Mouse (Mus musculus) heart, postnatal 0 days (tissue): Measurements from ENCODE around the gene Cilp2. TPM values are rescaled to one million over a fixed set of nuclear protein-coding genes. Genes with fewer than 3 reads are reported as not detected.

ENCODE experiments used
- ATAC-seq: fragments of 200-750 bp; cut with Nextera tagmentation; 2 replicates; pipeline ENCODE4 v1.8.0; 2017; ENCODE audit warnings: low read depth, moderate number of reproducible peaks, moderate library complexity; ENCODE audit not compliant: insufficient read depth
- DNase-seq: peaks from one replicate; pipeline ENCODE4 v3.0.0-alpha.2; 2016; ENCODE audit warnings: low spot score
- H3K27ac ChIP-seq: fragments of 300-500 bp; sonication (generic); 2 replicates; pipeline ENCODE4 v1.5.1; 2014; ENCODE audit warnings: low read depth, mild to moderate bottlenecking
- H3K27me3 ChIP-seq: fragments of 300-500 bp; sonication (generic); 2 replicates; pipeline ENCODE4 v1.6.1; 2014; ENCODE audit warnings: low read length, mixed read lengths; ENCODE audit not compliant: control insufficient read depth, insufficient read depth
- H3K36me3 ChIP-seq: fragments of 300-500 bp; sonication (generic); replicated peaks from 2 replicates; pipeline ENCODE4 v1.6.1; 2014; ENCODE audit warnings: low read length, mixed read lengths; ENCODE audit not compliant: control insufficient read depth, insufficient read depth
- H3K4me1 ChIP-seq: fragments of 300-500 bp; sonication (generic); 2 replicates; pipeline ENCODE4 v1.6.1; 2014; ENCODE audit warnings: antibody characterized with exemption; ENCODE audit not compliant: control insufficient read depth, insufficient read depth
- H3K4me2 ChIP-seq: fragments of 300-500 bp; sonication (generic); 2 replicates; pipeline ENCODE4 v1.6.1; 2014; ENCODE audit warnings: low read depth, mild to moderate bottlenecking, low read length, moderate library complexity
- H3K4me3 ChIP-seq: fragments of 300-500 bp; sonication (generic); 2 replicates; pipeline ENCODE4 v1.5.1; 2014; ENCODE audit warnings: low read depth, low read length
- H3K9ac ChIP-seq: fragments of 300-500 bp; sonication (generic); replicated peaks from 2 replicates; pipeline ENCODE4 v1.6.1; 2014; ENCODE audit warnings: low read depth, low read length, mixed read lengths
- H3K9me3 ChIP-seq: fragments of 300-500 bp; sonication (generic); replicated peaks from 2 replicates; pipeline ENCODE4 v1.6.1; 2016; ENCODE audit warnings: low read length; ENCODE audit not compliant: control insufficient read depth
- CTCF ChIP-seq: IDR thresholded peaks from 2 replicates; pipeline ENCODE4 v1.5.1; 2016; ENCODE audit warnings: antibody characterized with exemption, control low read depth, low read depth
- EP300 ChIP-seq: IDR thresholded peaks from 2 replicates; pipeline ENCODE4 v1.6.1; 2016; ENCODE audit warnings: antibody characterized with exemption, low read depth
- WGBS: fragments of 180-500 bp; shearing (Covaris S2); extraction: QIAGEN DNeasy Blood & Tissue Kit; methylation state at CpG from one replicate; pipeline ENCODE4 v1.1.7; 2014; 5-methylcytosine and 5-hydroxymethylcytosine counted together
- polyA plus RNA-seq: library from polyadenylated mRNA; unstranded; fragments of >200 nt; fragmentation: Nextera tagmentation; extraction: Ambion mirVana; gene quantifications from 2 replicates; pipeline ENCODE4 v1.2.1, GENCODE M21; 2015
- total RNA-seq: library from RNA; depleted of rRNA; stranded (reverse); fragments of >200 nt; gene quantifications from 2 replicates; pipeline ENCODE4 v1.2.3, GENCODE M21; 2014; ENCODE audit warnings: low replicate concordance

Gene Cilp2
- total and polyA plus RNA-seq, 2 experiments from 2014 or later, result 0.23 to 0.36 TPM

DNA sequence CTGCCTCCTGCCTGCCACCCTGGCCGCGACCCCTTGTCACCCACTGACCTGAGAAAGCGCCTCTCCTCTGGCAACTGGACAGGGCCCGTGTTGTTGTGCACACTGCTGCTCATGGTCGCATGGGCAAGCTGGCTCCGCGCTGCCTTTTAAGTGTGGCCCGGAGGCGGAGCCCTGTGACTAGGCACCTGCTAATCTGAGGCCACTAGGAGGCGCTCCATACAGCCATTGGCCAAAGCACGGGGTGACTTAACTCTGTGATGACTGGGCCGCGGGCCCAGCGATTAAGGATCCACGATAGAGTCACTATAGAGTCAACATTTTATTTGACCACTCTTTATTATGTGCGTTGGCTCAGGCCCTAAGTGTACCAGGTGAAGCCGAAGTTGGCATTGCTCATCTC lies 6.4 kb upstream of the Cilp2 start:
- peak; percentile 65 for DNase-seq
- Histone ChIP-seq H3K9me3 (no peaks in the 10 kb centered on the region), H3K27ac (no peak overlapping the region), H3K4me3 (no peak overlapping the region), H3K9ac (no peak overlapping the region), H3K36me3 (peaks cover 21% of the 10 kb centered on the region), H3K4me2 (no peak overlapping the region), H3K27me3 (peaks cover 14% of the 10 kb centered on the region), H3K4me1 (peaks cover 24% of the 10 kb centered on the region)
- ATAC-seq, result peak; percentile 54
- WGBS, result 53% methylated on average over 17 of the region's 17 CpGs
- TF ChIP-seq CTCF, result peak; percentile 51
- TF ChIP-seq EP300, result no peak

DNA sequence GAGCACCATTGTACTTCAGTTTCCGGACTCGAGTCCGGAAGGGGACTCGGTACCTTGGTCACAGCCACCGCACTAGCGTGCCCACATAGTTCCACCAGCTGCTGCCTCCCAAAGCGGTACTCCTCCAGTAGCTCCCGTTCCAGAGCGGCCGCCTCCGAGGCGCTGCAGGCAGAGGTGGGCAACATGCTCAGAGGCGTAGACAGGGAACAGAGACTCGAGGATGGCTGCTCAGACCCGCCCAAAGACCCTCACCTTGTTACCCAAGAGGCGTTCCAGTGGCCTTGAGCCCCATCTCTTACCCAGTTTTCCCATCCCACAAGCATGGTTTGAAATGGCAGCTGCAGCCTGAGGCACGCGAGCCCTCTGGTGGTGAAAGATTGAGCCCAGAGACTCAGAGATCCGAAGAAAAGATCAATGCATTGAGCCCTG lies 3.3 kb upstream of the Cilp2 start:
- no peak overlapping the region for H3K27ac ChIP-seq
- ATAC-seq (no peak), DNase-seq (no peak)
- peaks cover 20% of the 10 kb centered on the region for H3K4me1 ChIP-seq
- H3K27me3 ChIP-seq, result peaks cover 44% of the 10 kb centered on the region
- H3K9me3 ChIP-seq, result no peaks in the 10 kb centered on the region
- TF ChIP-seq EP300 (no peak), CTCF (peak; percentile 69)
- peaks cover 21% of the 10 kb centered on the region for H3K36me3 ChIP-seq
- no peak overlapping the region for H3K4me3 ChIP-seq
- no peak overlapping the region for H3K9ac ChIP-seq
- 41% methylated on average over 19 of the region's 19 CpGs for WGBS
- no peak overlapping the region for H3K4me2 ChIP-seq

DNA sequence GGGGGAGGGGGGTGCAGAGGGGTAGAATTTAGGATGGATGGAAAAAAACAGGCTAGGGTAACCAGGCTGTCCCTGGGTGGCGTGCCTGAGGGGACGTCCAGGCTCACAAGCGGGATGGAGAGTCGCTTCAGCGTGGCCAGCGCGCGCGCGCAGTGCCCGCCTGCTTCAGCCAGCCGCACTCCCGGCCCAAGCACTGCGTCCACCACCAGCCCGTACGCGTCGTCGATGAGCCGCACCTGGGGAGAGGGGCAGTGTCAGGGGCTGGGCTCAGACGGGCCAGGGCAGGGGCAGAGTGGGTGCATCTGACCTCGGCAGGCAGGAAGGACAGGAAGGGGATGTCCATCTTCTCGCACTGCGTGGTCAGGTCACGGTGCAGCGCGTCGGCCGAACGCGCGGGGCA lies 1.4 kb upstream of the Cilp2 start:
- peaks cover 14% of the 10 kb centered on the region for H3K36me3 ChIP-seq
- ATAC-seq (no peak), DNase-seq (no peak)
- peak overlapping the region; percentile 62 for H3K4me2 ChIP-seq
- H3K9me3 ChIP-seq, result no peaks in the 10 kb centered on the region
- H3K9ac ChIP-seq, result 0 out of 2 replicates have a peak overlapping the region, but pooled peaks have one; percentile 25
- H3K4me1 ChIP-seq, result peaks cover 17% of the 10 kb centered on the region
- WGBS, result 4% methylated on average over 32 of the region's 32 CpGs
- peak overlapping the region; percentile 38 for H3K4me3 ChIP-seq
- TF ChIP-seq EP300, result no peak
- no peak for TF ChIP-seq CTCF
- H3K27ac ChIP-seq, result no peak overlapping the region
- peaks cover 64% of the 10 kb centered on the region for H3K27me3 ChIP-seq

DNA sequence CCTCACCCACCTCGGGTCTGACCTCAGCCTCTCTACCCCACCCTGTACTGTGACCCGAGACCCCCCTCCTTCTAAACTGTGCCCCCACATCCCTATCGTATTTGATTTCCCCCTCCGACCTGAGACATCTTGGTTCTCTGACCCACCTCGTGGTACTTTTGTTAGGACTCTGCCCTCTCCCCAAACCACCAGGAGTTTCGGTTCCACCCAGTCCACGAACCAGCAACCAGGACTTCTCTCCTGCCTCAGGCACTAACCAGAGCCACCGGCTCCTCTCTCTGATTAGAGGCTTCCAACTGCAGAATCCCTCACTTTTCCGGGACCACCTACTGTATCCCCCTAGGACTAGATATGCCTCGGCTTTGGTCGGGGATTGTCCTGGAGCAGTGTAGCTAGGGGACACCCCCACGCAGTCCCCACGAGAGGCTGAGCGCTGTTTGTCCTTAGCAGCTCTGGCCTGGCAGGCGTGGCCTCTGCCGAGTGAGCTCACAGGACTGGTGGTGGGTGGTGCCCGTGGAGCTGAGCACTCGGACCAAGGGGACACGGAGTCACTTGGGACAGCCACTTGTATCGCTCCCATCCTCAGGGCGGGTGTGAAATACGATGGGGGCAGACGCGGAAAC lies 868 bp upstream of the Cilp2 start:
- 0 out of 2 replicates have a peak, but pooled peaks cover 9% of the 10 kb centered on the region for H3K36me3 ChIP-seq
- H3K4me2 ChIP-seq, result peak overlapping the region; percentile 62
- no peak overlapping the region for H3K27ac ChIP-seq
- H3K9me3 ChIP-seq, result no peaks in the 10 kb centered on the region
- DNase-seq, result no peak
- peaks cover 69% of the 10 kb centered on the region for H3K27me3 ChIP-seq
- peaks cover 17% of the 10 kb centered on the region for H3K4me1 ChIP-seq
- peak; percentile 28; the same call in 1 of the 2 replicates for ATAC-seq
- 6% methylated on average over 24 of the region's 24 CpGs for WGBS
- TF ChIP-seq EP300 (no peak), CTCF (no peak)
- H3K4me3 ChIP-seq, result peak overlapping the region; percentile 38
- H3K9ac ChIP-seq, result 0 out of 2 replicates have a peak overlapping the region, but pooled peaks have one; percentile 25

DNA sequence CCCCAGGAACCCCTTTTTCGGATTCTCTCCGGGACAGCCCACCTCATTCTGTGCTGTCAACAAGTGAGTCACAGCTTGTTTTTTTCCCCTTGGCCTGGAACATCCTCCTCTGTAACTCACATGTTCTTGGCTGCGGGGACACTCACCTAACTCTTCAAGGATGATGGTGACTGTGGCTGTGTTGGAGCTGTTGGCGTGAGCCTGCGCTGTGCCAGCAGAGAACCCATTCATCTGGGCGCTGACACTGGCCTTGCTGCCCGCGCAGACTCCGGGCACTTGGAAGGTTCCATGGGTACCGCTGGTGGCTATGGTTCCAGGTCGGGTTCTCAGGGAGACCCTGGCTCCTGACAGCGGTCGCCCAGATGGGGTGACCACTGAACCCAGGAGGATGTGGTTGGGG lies 3.3 kb downstream of the Cilp2 start:
- WGBS, result 62% methylated on average over 13 of the region's 13 CpGs
- Histone ChIP-seq H3K9me3 (no peaks in the 10 kb centered on the region), H3K36me3 (no peaks in the 10 kb centered on the region), H3K4me3 (no peak overlapping the region), H3K27ac (no peak overlapping the region), H3K4me2 (no peak overlapping the region), H3K27me3 (peaks cover 100% of the 10 kb centered on the region), H3K4me1 (peaks cover 19% of the 10 kb centered on the region), H3K9ac (no peak overlapping the region)
- ATAC-seq, result no peak
- no peak for DNase-seq
- TF ChIP-seq CTCF (no peak), EP300 (no peak)
